ENCODE assay signal across 8 mouse cellular contexts in the genomic region with DNA sequence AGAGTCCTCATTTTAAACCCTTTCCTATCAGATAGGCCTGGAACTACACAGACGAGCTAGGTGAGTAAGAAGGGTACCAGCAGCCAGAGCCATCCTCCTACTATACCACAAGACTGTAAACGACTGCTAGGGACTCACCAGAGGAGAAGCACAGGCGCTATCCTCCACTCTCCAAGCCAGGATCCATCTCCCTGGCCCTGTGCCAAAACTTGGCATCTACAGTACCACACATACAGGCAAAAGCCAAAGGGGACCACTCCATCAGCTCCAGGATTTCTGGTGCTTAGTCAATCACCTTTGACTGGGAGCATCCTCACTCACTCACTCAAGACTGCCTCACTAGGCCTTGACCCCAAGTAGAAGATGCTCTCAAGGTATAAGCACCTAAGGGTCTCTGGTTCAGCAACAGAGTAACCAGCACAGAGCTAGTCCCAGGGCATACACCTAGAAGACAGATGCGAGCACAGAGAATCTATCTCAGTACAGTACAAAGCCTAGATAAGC. TPM values are rescaled to one million over a fixed set of nuclear protein-coding genes. Genes with fewer than 3 reads are reported as not detected.
DNase-seq lines count a peak whose midpoint lies in the region; ATAC-seq lines count a peak whose summit lies in the region.

No protein-coding gene starts in this region.

- no peak overlapping the region for H3K27ac ChIP-seq in heart, embryonic 13.5 days (replicated peaks)
- no peak overlapping the region for H3K27ac ChIP-seq in forebrain, embryonic 13.5 days
- H3K27ac ChIP-seq in liver, embryonic 15.5 days (replicated peaks): peak overlapping the region; percentile 90

- no peaks in the 10 kb centered on the region for H3K9me3 ChIP-seq in heart, embryonic 13.5 days
- H3K9me3 ChIP-seq in forebrain, embryonic 13.5 days (replicated peaks): no peaks in the 10 kb centered on the region
- H3K9me3 ChIP-seq in liver, embryonic 15.5 days (replicated peaks): no peaks in the 10 kb centered on the region

- peak overlapping the region; percentile 97 for H3K4me2 ChIP-seq in heart, embryonic 13.5 days
- H3K4me2 ChIP-seq in forebrain, embryonic 13.5 days: peak overlapping the region; percentile 95
- peak overlapping the region; percentile 97 for H3K4me2 ChIP-seq in liver, embryonic 15.5 days

- no peak for ATAC-seq in heart, embryonic 13.5 days (ENCODE audit: extremely low read depth, insufficient number of reproducible peaks, low FRiP score, low TSS enrichment)
- ATAC-seq in forebrain, embryonic 13.5 days: no peak
- ATAC-seq in liver, embryonic 15.5 days (ENCODE audit: insufficient read depth): peak; percentile 19; the same call in 1 of the 2 replicates

- peaks cover 18% of the 10 kb centered on the region for H3K36me3 ChIP-seq in heart, embryonic 13.5 days
- peaks cover 22% of the 10 kb centered on the region for H3K36me3 ChIP-seq in forebrain, embryonic 13.5 days (ENCODE audit: poor library complexity, severe bottlenecking)
- peaks cover 39% of the 10 kb centered on the region for H3K36me3 ChIP-seq in liver, embryonic 15.5 days (replicated peaks)

- peak overlapping the region; percentile 79 for H3K4me3 ChIP-seq in heart, embryonic 13.5 days
- H3K4me3 ChIP-seq in forebrain, embryonic 13.5 days: peak overlapping the region; percentile 55; the same call in 1 of the 2 replicates
- peak overlapping the region; percentile 79 for H3K4me3 ChIP-seq in liver, embryonic 15.5 days (replicated peaks)

- peak overlapping the region; percentile 86 for H3K9ac ChIP-seq in heart, embryonic 13.5 days
- H3K9ac ChIP-seq in forebrain, embryonic 13.5 days: no peak overlapping the region
- H3K9ac ChIP-seq in liver, embryonic 15.5 days: peak overlapping the region; percentile 91

- H3K4me1 ChIP-seq in heart, embryonic 13.5 days: peaks cover 68% of the 10 kb centered on the region
- peaks cover 53% of the 10 kb centered on the region for H3K4me1 ChIP-seq in forebrain, embryonic 13.5 days
- H3K4me1 ChIP-seq in liver, embryonic 15.5 days (replicated peaks): peaks cover 78% of the 10 kb centered on the region

- DNase-seq in heart, postnatal 4 days: no peak
- peak; percentile 52 for DNase-seq in brain, adult 2 months (ENCODE audit: low read depth, low spot score)
- no peak for DNase-seq in urinary bladder, postnatal 10 days (ENCODE audit: low spot score)
- no peak for DNase-seq in embryo, embryonic 9.5 days (ENCODE audit: extremely low spot score)
- DNase-seq in thymus, postnatal 10 days (ENCODE audit: low spot score in 2 of 2): no peak

- WGBS in heart, embryonic 13.5 days: 51% methylated on average over 4 of the region's 4 CpGs
- WGBS in forebrain, embryonic 13.5 days: 78% methylated on average over 4 of the region's 4 CpGs
- 39% methylated on average over 4 of the region's 4 CpGs for WGBS in liver, embryonic 15.5 days (ENCODE audit: insufficient replicate concordance)

- no peaks in the 10 kb centered on the region for H3K27me3 ChIP-seq in heart, embryonic 13.5 days (replicated peaks)
- H3K27me3 ChIP-seq in forebrain, embryonic 13.5 days: no peaks in the 10 kb centered on the region
- no peaks in the 10 kb centered on the region for H3K27me3 ChIP-seq in liver, embryonic 15.5 days

RNA-seq across cellular contexts. Expression of a gene that starts 2.5 kb away (rescaled TPM):
- polyA plus RNA-seq in heart, embryonic 13.5 days (2015; fragmentation: Nextera tagmentation; extraction: Ambion mirVana): 29.4 and 30.3 TPM in 2 replicates
- total RNA-seq in heart, postnatal 4 days (2021): 10 to 100 TPM; 16.7 to 16.9 TPM
- 38.6 and 45.3 TPM in 2 replicates for polyA plus RNA-seq in forebrain, embryonic 13.5 days (2015; fragmentation: Nextera tagmentation; extraction: Ambion mirVana)
- 63.7 and 76.6 TPM in 2 replicates for polyA plus RNA-seq in liver, embryonic 15.5 days (2015; fragmentation: Nextera tagmentation; extraction: Ambion mirVana)

RNA-seq across cellular contexts. Expression of a gene that starts 8.6 kb away (rescaled TPM):
- 0.20 and 1.3 TPM in 2 replicates for polyA plus RNA-seq in heart, embryonic 13.5 days (2015; fragmentation: Nextera tagmentation; extraction: Ambion mirVana)
- total RNA-seq in heart, postnatal 4 days (2021): under 1 TPM; 0.31 to 0.34 TPM
- polyA plus RNA-seq in forebrain, embryonic 13.5 days (2015; fragmentation: Nextera tagmentation; extraction: Ambion mirVana): 0.44 and 0.57 TPM in 2 replicates
- 2.7 and 3.8 TPM in 2 replicates for polyA plus RNA-seq in liver, embryonic 15.5 days (2015; fragmentation: Nextera tagmentation; extraction: Ambion mirVana)

RNA-seq across cellular contexts. Expression of a gene that starts 39.3 kb away (rescaled TPM):
- 15.2 and 16.4 TPM in 2 replicates for polyA plus RNA-seq in heart, embryonic 13.5 days (2015; fragmentation: Nextera tagmentation; extraction: Ambion mirVana)
- 10 to 100 TPM; 11.8 to 12.7 TPM for total RNA-seq in heart, postnatal 4 days (2021)
- polyA plus RNA-seq in forebrain, embryonic 13.5 days (2015; fragmentation: Nextera tagmentation; extraction: Ambion mirVana): 10.8 and 11.4 TPM in 2 replicates
- 18.5 and 19.1 TPM in 2 replicates for polyA plus RNA-seq in liver, embryonic 15.5 days (2015; fragmentation: Nextera tagmentation; extraction: Ambion mirVana)
